Mouse (Mus musculus): ENCODE results near the gene Gm28047. TPM values are rescaled to one million over a fixed set of nuclear protein-coding genes. Genes with fewer than 3 reads are reported as not detected.
A peak's percentile ranks its signal among the peaks of the same experiment; 100 is the strongest.

Gene Gm28047
- polyA plus RNA-seq, 1 experiment from 2014 or later: not detected

DNA sequence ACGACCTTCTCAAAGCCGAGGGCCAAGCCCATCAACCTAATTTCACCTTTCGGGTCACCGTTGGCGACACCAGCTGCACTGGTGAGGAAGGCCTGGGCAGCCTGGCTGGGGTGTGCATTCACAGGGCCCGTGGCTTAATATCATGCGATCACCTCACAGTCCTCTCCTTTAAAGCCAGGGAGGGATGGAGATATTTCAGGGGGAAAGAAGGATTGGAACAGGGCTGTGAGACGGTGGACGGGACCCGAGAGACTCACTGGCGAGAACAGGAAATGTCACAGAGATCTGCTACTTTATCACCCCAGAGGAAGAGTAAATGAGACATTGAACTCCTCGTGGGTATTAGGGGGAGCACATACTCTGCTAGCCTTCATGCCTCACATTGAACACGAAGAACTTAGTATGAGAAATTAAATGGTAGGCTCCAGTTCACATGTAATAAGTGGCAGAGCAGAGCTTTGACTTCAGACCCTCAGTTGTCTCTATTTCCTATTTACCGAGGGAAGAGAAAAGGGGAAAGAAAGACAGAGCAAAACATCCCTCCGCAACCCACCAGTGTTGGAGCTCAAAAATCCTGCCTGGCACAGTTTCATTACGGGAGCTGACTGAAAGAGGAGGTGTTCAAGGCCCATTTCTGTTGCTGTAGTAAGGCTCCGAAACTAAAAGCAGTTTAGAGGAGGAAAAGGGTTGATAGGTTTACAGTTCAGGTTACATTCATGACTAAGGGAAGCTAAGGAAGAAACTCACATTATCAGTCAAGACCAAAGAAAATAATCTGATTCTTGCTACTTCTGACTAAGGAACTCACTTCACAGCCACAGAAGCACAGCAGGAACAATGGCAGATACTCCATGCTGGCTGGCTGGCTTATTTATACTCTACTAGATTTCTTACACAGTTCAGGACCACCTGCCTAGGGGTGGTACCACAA, 105.4 kb downstream of the Gm28047 start:
- Histone ChIP-seq H3K9ac (ENCODE audit: low read depth, low read length) (peak overlapping the region; percentile 81), H3K27ac (replicated peaks; ENCODE audit: low read depth, low read length) (peak overlapping the region; percentile 98), H3K4me2 (ENCODE audit: low read depth, low read length) (peak overlapping the region; percentile 67), H3K9me3 (ENCODE audit: control insufficient read depth, low read length) (no peaks in the 10 kb centered on the region), H3K4me3 (ENCODE audit: low read depth, low read length) (peak overlapping the region; percentile 68), H3K4me1 (ENCODE audit: control insufficient read depth, insufficient read depth, low read length) (peaks cover 18% of the 10 kb centered on the region), H3K27me3 (replicated peaks; ENCODE audit: control insufficient read depth, insufficient read depth, low read length) (no peaks in the 10 kb centered on the region), H3K36me3 (ENCODE audit: control insufficient read depth, insufficient read depth, low read length) (peaks cover 35% of the 10 kb centered on the region)
- DNase-seq (ENCODE audit: low spot score) (no peak), ATAC-seq (ENCODE audit: low read depth) (no peak)
- WGBS: 65% methylated on average over 15 of the region's 17 CpGs

DNA sequence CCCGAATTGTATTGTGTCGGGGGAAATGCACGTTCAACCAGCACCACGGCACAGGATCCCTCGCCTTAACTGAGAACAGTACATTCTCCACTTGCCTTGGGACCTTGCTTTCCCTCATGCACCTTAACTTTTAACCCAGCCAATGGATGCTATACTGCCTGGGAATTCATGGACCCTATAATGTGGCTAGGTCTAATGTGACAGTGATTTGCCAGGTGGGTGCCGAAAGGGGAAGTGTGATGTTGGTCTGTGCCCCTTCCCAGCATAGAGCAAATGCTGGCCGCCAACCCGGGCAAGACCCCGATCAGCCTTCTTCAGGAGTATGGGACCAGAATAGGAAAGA, 106.0 kb downstream of the Gm28047 start:
- H3K9ac ChIP-seq (ENCODE audit: low read depth, low read length): peak overlapping the region; percentile 81
- 16% methylated on average over 9 of the region's 9 CpGs for WGBS
- no peak for ATAC-seq (ENCODE audit: low read depth)

DNA sequence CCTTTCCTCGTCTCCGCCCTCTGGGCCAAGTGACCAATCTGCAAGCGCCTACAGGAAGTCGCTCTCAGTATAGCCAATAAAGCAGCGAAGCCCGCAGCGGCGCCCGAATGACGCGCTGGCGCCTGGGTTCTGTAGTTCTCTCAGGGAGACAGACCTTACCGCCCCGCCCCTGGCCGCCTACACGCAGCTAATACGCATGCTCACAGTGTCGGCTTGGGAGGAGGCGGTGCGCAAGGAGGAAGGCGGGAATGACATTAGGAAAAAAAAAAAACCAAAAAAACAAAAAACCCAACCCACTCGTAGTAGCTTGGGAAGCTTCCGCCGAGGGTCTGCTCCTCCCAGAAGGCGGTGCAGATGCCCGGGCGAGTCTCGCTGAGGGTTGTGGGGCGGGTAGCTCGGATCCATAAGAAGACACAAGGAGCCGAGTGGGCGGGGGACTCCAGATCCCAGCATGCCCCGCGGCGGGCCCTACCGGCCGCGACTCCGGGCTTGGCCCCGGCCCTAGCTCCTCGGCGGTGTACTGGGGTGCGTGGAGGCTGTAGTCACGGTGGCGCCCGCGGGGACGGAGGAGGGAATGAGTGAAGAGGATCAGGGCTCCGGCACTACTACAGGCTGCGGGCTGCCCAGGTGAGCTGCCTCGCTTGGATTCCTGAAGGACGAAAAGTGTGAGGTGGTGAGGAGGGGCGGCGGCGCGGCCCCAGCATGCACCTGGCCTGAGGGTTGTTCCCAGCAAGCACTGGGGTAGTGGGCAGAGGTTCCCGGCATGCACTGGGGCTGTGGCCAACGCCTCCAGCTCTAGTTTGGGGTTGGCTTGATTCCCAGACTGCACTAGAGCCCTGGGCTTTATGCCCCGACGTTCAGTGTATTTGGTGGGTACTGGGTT, 106.7 kb downstream of the Gm28047 start, which contains the start of gene Tarbp2:
Gene Tarbp2 (plus strand): TSS at position 217 of the 883 bp plus-strand sequence.
- under 1% methylated on average over 38 of the region's 60 CpGs for WGBS
- peaks cover 25% of the 10 kb centered on the region for H3K36me3 ChIP-seq (ENCODE audit: control insufficient read depth, insufficient read depth, low read length)

More for the DNA sequence above, 106.0 kb downstream of the Gm28047 start:
- DNase-seq (ENCODE audit: low spot score): no peak
- peak overlapping the region; percentile 68 for H3K4me3 ChIP-seq (ENCODE audit: low read depth, low read length)
- H3K4me2 ChIP-seq (ENCODE audit: low read depth, low read length): peak overlapping the region; percentile 67
- H3K27me3 ChIP-seq (replicated peaks; ENCODE audit: control insufficient read depth, insufficient read depth, low read length): no peaks in the 10 kb centered on the region
- peak overlapping the region; percentile 98 for H3K27ac ChIP-seq (replicated peaks; ENCODE audit: low read depth, low read length)
- no peaks in the 10 kb centered on the region for H3K9me3 ChIP-seq (ENCODE audit: control insufficient read depth, low read length)
- peaks cover 18% of the 10 kb centered on the region for H3K4me1 ChIP-seq (ENCODE audit: control insufficient read depth, insufficient read depth, low read length)
- peaks cover 29% of the 10 kb centered on the region for H3K36me3 ChIP-seq (ENCODE audit: control insufficient read depth, insufficient read depth, low read length)

DNA sequence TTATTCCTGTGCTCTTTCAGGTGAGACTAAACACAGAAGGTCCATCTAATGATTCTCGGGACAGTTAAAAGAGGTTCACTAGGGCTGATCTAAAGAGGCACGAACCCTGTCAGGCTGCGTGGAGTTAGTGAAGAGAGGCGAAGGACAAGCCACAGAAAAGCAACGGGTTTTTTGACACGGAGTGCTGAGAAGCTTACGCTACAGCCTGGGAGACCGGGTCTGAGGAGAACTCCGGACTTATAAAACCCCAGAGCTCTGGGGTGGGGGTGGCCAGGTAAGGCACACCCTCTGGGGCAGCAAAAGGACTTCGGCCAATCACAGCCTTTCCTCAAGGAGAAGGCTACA, 107.3 kb downstream of the Gm28047 start:
- Histone ChIP-seq H3K4me2 (ENCODE audit: low read depth, low read length) (peak overlapping the region; percentile 67), H3K9ac (ENCODE audit: low read depth, low read length) (peak overlapping the region; percentile 73), H3K4me3 (ENCODE audit: low read depth, low read length) (peak overlapping the region; percentile 68), H3K9me3 (ENCODE audit: control insufficient read depth, low read length) (no peaks in the 10 kb centered on the region), H3K4me1 (ENCODE audit: control insufficient read depth, insufficient read depth, low read length) (peaks cover 18% of the 10 kb centered on the region), H3K27ac (replicated peaks; ENCODE audit: low read depth, low read length) (peak overlapping the region; percentile 79), H3K27me3 (replicated peaks; ENCODE audit: control insufficient read depth, insufficient read depth, low read length) (no peaks in the 10 kb centered on the region), H3K36me3 (ENCODE audit: control insufficient read depth, insufficient read depth, low read length) (peaks cover 22% of the 10 kb centered on the region)
- DNase-seq (ENCODE audit: low spot score) (no peak), ATAC-seq (ENCODE audit: low read depth) (no peak)
- under 1% methylated on average over 9 of the region's 10 CpGs for WGBS

More for the DNA sequence above, 106.7 kb downstream of the Gm28047 start, which contains the start of gene Tarbp2:
- Histone ChIP-seq H3K4me1 (ENCODE audit: control insufficient read depth, insufficient read depth, low read length) (peaks cover 18% of the 10 kb centered on the region), H3K9ac (ENCODE audit: low read depth, low read length) (peak within 1 kb of the TSS; percentile 81), H3K4me3 (ENCODE audit: low read depth, low read length) (peak within 1 kb of the TSS; percentile 68), H3K4me2 (ENCODE audit: low read depth, low read length) (peak within 1 kb of the TSS; percentile 67), H3K27ac (replicated peaks; ENCODE audit: low read depth, low read length) (peak within 1 kb of the TSS; percentile 98), H3K9me3 (ENCODE audit: control insufficient read depth, low read length) (no peaks in the 10 kb centered on the region), H3K27me3 (replicated peaks; ENCODE audit: control insufficient read depth, insufficient read depth, low read length) (no peaks in the 10 kb centered on the region)
- peak; percentile 93 for ATAC-seq (ENCODE audit: low read depth)
- peak; percentile 100 for DNase-seq (ENCODE audit: low spot score)

DNA sequence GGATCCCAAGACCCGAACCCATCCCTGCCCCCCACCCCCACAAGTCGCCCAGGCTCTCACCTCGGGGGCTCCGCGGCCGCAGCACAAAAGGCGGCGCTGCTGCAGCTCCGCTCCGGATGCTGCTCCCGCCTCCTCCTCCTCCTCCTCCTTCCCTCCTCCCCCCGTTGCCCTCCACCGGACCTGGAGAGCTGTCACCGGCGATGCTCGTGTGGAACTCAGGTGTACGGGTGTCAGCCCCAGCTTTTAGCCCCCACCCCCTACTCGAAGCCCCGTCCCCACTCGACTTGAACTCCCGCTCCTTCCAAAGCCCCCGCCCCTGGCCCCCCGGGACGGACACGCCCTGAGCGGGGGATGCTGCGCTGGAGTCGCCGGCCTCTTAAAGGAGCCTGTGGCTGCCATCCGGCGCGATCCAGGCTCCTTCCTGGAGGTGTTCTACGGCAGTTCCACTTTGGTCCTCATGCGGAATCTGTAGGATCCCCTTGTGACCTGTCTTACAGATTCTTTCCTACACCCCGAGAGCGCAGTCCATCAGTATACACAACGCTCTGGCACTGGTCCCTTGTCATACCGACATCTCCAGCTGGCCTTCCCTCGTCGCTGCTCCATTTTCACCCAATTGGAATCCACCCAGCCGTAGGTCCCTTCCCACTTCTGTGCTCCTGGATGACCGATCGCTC, 108.0 kb downstream of the Gm28047 start, which contains the start of gene Map3k12:
Gene Map3k12 (minus strand): TSS at position 337 of the 677 bp plus-strand sequence.
- Histone ChIP-seq H3K4me1 (ENCODE audit: control insufficient read depth, insufficient read depth, low read length) (peaks cover 21% of the 10 kb centered on the region), H3K4me3 (ENCODE audit: low read depth, low read length) (peak within 1 kb of the TSS; percentile 68), H3K27me3 (replicated peaks; ENCODE audit: control insufficient read depth, insufficient read depth, low read length) (no peaks in the 10 kb centered on the region), H3K4me2 (ENCODE audit: low read depth, low read length) (peak within 1 kb of the TSS; percentile 67), H3K9me3 (ENCODE audit: control insufficient read depth, low read length) (no peaks in the 10 kb centered on the region), H3K9ac (ENCODE audit: low read depth, low read length) (peak within 1 kb of the TSS; percentile 73), H3K27ac (replicated peaks; ENCODE audit: low read depth, low read length) (peak within 1 kb of the TSS; percentile 79), H3K36me3 (ENCODE audit: control insufficient read depth, insufficient read depth, low read length) (peaks cover 14% of the 10 kb centered on the region)
- WGBS: 1% methylated on average over 39 of the region's 43 CpGs
- ATAC-seq (ENCODE audit: low read depth) (no peak), DNase-seq (ENCODE audit: low spot score) (peak; percentile 80)

DNA sequence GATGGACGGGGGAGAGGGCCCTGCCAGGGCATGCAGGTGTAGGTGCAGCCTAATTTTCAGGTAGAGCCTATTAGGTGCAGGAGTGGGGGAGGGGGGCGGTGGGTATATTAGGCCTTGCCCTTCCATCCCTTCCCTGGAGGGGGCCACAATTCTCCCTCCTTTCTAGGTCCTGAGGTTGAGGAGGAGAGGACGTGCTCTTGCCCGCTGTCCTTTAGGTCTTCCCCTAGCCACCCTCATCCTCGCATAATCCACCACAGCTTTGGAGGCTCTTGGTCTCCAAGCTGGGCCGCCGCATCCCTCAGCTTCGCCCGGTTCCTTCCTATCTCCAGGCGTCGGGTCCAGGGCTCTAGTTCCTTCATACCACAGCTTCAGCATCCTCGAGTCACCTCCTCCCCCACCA, 108.6 kb downstream of the Gm28047 start:
- WGBS: 1% methylated on average over 11 of the region's 12 CpGs
- H3K4me1 ChIP-seq (ENCODE audit: control insufficient read depth, insufficient read depth, low read length): peaks cover 26% of the 10 kb centered on the region
- DNase-seq (ENCODE audit: low spot score): no peak

DNA sequence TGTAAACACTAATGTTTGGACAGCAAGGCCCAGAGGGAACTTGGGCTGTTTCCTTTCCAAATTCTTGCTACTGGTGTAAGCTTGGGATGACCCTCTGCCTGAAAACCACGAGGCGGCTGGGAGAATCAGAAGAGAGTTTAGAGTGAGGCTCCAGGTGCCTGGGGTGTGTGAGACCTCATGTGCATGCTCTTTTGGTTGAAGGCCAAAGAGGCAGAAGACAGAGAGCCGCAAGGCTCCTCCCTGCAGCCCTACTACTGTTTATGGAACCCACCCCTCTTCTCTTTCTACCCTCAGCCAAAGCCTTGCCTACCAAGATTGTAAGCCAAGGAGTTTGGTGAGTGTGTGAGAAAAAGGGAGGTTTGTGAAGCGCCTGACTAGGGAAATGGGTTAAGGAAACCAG, 109.1 kb downstream of the Gm28047 start:
- 33% methylated on average over 4 of the region's 4 CpGs for WGBS
- Histone ChIP-seq H3K4me3 (ENCODE audit: low read depth, low read length) (peak overlapping the region; percentile 68), H3K9me3 (ENCODE audit: control insufficient read depth, low read length) (no peaks in the 10 kb centered on the region), H3K9ac (ENCODE audit: low read depth, low read length) (peak overlapping the region; percentile 73), H3K27ac (replicated peaks; ENCODE audit: low read depth, low read length) (peak overlapping the region; percentile 79; the same call in 1 of the 2 replicates), H3K36me3 (ENCODE audit: control insufficient read depth, insufficient read depth, low read length) (0 out of 2 replicates have a peak, but pooled peaks cover 4% of the 10 kb centered on the region), H3K4me1 (ENCODE audit: control insufficient read depth, insufficient read depth, low read length) (peaks cover 30% of the 10 kb centered on the region), H3K27me3 (replicated peaks; ENCODE audit: control insufficient read depth, insufficient read depth, low read length) (no peaks in the 10 kb centered on the region), H3K4me2 (ENCODE audit: low read depth, low read length) (peak overlapping the region; percentile 67)
- DNase-seq (ENCODE audit: low spot score): no peak
- no peak for ATAC-seq (ENCODE audit: low read depth)

More for the DNA sequence above, 108.6 kb downstream of the Gm28047 start:
- Histone ChIP-seq H3K9ac (ENCODE audit: low read depth, low read length) (peak overlapping the region; percentile 73), H3K4me3 (ENCODE audit: low read depth, low read length) (peak overlapping the region; percentile 68), H3K4me2 (ENCODE audit: low read depth, low read length) (peak overlapping the region; percentile 67), H3K9me3 (ENCODE audit: control insufficient read depth, low read length) (no peaks in the 10 kb centered on the region), H3K27me3 (replicated peaks; ENCODE audit: control insufficient read depth, insufficient read depth, low read length) (no peaks in the 10 kb centered on the region), H3K27ac (replicated peaks; ENCODE audit: low read depth, low read length) (peak overlapping the region; percentile 79), H3K36me3 (ENCODE audit: control insufficient read depth, insufficient read depth, low read length) (peaks cover 9% of the 10 kb centered on the region)
- ATAC-seq (ENCODE audit: low read depth): no peak

DNA sequence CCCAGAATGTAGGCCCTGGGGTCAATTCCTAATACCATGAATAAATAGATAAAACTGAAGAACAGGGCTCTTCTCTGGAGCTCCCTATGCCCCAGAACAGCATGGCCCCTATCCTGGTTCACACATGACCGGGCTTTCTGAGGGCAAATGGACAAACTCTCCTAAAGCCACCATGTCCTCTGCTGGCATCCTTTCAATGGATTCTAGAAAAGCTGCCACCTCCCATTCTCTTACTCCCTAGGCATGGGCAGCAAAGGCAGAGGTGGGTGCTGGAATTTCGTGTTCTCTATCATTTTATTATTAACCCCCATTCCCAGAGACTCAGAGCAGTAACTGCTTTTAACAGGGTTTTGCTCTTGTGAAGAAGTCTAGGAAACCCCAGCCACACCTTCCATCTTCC, 109.6 kb downstream of the Gm28047 start:
- H3K4me3 ChIP-seq (ENCODE audit: low read depth, low read length): 0 out of 2 replicates have a peak overlapping the region, but pooled peaks have one; percentile 68
- ATAC-seq (ENCODE audit: low read depth) (no peak), DNase-seq (ENCODE audit: low spot score) (no peak)

More for the DNA sequence above, 109.6 kb downstream of the Gm28047 start:
- Histone ChIP-seq H3K9ac (ENCODE audit: low read depth, low read length) (0 out of 2 replicates have a peak overlapping the region, but pooled peaks have one; percentile 1), H3K4me2 (ENCODE audit: low read depth, low read length) (peak overlapping the region; percentile 67; the same call in 1 of the 2 replicates), H3K36me3 (ENCODE audit: control insufficient read depth, insufficient read depth, low read length) (no peaks in the 10 kb centered on the region), H3K4me1 (ENCODE audit: control insufficient read depth, insufficient read depth, low read length) (peaks cover 30% of the 10 kb centered on the region), H3K27me3 (replicated peaks; ENCODE audit: control insufficient read depth, insufficient read depth, low read length) (no peaks in the 10 kb centered on the region), H3K27ac (replicated peaks; ENCODE audit: low read depth, low read length) (no peak overlapping the region), H3K9me3 (ENCODE audit: control insufficient read depth, low read length) (no peaks in the 10 kb centered on the region)
- WGBS: 94% methylated on average over 2 of the region's 2 CpGs
